Mouse (Mus musculus): ENCODE measurements around the gene Brat1.

- TF ChIP-seq GATA1 (IDR thresholded peaks at IDR 0.05; ENCODE audit: low read length) (no peak), TAL1 (IDR thresholded peaks at IDR 0.05; ENCODE audit: low read length) (no peak)
Observed at GRCm38 (mm10) chr5:140750925-140751324, 46.1 kb downstream of the Brat1 start.
